In the genomic region with DNA sequence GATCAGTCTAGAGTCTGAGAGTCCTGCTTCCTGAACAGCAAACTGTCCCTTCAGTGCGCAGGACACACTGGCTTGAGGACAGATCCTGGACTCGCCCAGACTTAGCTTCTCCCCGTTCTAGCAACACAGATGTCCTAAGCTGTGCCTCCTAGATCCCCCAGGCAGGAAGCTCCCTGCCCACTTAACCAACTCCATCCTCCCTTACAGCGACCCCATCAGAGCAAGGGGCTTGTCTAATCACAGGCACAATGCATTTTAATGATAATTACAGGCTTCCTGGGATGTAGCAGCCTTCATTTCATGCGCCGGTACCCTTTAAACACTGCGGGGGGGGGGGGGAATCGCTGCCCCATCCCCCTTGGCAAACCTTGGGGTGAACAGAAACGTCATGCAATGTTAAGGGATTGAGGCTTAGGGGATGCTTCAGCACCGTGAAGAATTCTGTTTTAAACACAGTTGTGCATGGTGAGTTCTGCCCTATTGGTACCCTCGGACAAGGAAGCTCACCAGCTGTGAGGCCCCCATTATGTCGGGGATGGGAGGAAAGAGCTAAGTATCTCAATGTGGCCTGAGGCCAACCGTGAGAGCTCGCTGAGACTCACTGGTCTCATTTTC, we compare ENCODE assay signal across 16 mouse cellular contexts.
DNase-seq lines count a peak whose midpoint lies in the region; ATAC-seq and TF ChIP-seq lines count a peak whose summit lies in the region.
"Had no signal": no experiment of that assay in that cellular context is flagged by ENCODE, and none has a peak within 500 bp of the region (broad histone marks: within the 10 kb centered on the region; RNA-seq: fewer than 3 reads in every experiment).

No protein-coding gene starts in this region.

- no peaks in the 10 kb centered on the region for H3K36me3 ChIP-seq in forebrain, embryonic 10.5 days (replicated peaks)
- no peaks in the 10 kb centered on the region for H3K36me3 ChIP-seq in forebrain, postnatal 0 days (ENCODE audit: insufficient read depth)
- no peaks in the 10 kb centered on the region for H3K36me3 ChIP-seq in midbrain, embryonic 10.5 days
- H3K36me3 ChIP-seq: limb, embryonic 12.5 days; liver, embryonic 15.5 days had no signal

- peaks cover 24% of the 10 kb centered on the region for H3K4me1 ChIP-seq in forebrain, embryonic 10.5 days
- no peaks in the 10 kb centered on the region; the same call in 1 of the 2 replicates for H3K4me1 ChIP-seq in forebrain, postnatal 0 days (ENCODE audit: insufficient read depth)
- peaks cover 44% of the 10 kb centered on the region for H3K4me1 ChIP-seq in midbrain, embryonic 10.5 days
- H3K4me1 ChIP-seq: limb, embryonic 12.5 days; liver, embryonic 15.5 days had no signal

- no peaks in the 10 kb centered on the region for H3K9me3 ChIP-seq in forebrain, embryonic 10.5 days
- no peaks in the 10 kb centered on the region for H3K9me3 ChIP-seq in forebrain, postnatal 0 days (ENCODE audit: low read length)
- no peaks in the 10 kb centered on the region for H3K9me3 ChIP-seq in midbrain, embryonic 10.5 days (replicated peaks)
- H3K9me3 ChIP-seq: limb, embryonic 12.5 days; liver, embryonic 15.5 days had no signal

- H3K9ac ChIP-seq in forebrain, postnatal 0 days: no peak overlapping the region
- H3K9ac ChIP-seq: limb, embryonic 12.5 days; liver, embryonic 15.5 days had no signal

- 14% methylated on average over 14 of the region's 14 CpGs for WGBS in forebrain, embryonic 10.5 days
- WGBS in forebrain, postnatal 0 days: 8% methylated on average over 14 of the region's 14 CpGs
- WGBS in midbrain, embryonic 10.5 days: 17% methylated on average over 14 of the region's 14 CpGs

- peak overlapping the region; percentile 33; the same call in 1 of the 2 replicates for H3K27ac ChIP-seq in forebrain, embryonic 10.5 days
- H3K27ac ChIP-seq in forebrain, postnatal 0 days (ENCODE audit: low read depth, low read length): no peak overlapping the region
- peak overlapping the region; percentile 57 for H3K27ac ChIP-seq in midbrain, embryonic 10.5 days (replicated peaks)
- H3K27ac ChIP-seq: heart, adult 2 months; limb, embryonic 12.5 days; liver, embryonic 15.5 days had no signal

- ATAC-seq in forebrain, postnatal 0 days: peak; percentile 67
- ATAC-seq: Patski had no signal

- peaks cover 12% of the 10 kb centered on the region; the same call in 1 of the 2 replicates for H3K27me3 ChIP-seq in forebrain, embryonic 10.5 days (ENCODE audit: poor library complexity, severe bottlenecking)
- H3K27me3 ChIP-seq in forebrain, postnatal 0 days (ENCODE audit: insufficient read depth, low read length): no peaks in the 10 kb centered on the region
- H3K27me3 ChIP-seq in midbrain, embryonic 10.5 days (ENCODE audit: low read depth, poor library complexity, severe bottlenecking): peaks cover 44% of the 10 kb centered on the region
- H3K27me3 ChIP-seq: CH12.LX; liver, embryonic 15.5 days; Patski had no signal

- H3K4me2 ChIP-seq in forebrain, postnatal 0 days (ENCODE audit: low read depth): no peak overlapping the region
- H3K4me2 ChIP-seq: limb, embryonic 12.5 days; liver, embryonic 15.5 days had no signal

- no peak overlapping the region for H3K4me3 ChIP-seq in forebrain, embryonic 10.5 days
- no peak overlapping the region for H3K4me3 ChIP-seq in forebrain, postnatal 0 days (ENCODE audit: low read depth, low read length)
- H3K4me3 ChIP-seq in midbrain, embryonic 10.5 days: peak overlapping the region; percentile 26
- H3K4me3 ChIP-seq: heart, adult 2 months; limb, embryonic 12.5 days; liver, embryonic 15.5 days had no signal

- no peak for DNase-seq in forebrain, embryonic 10.5 days (ENCODE audit: extremely low spot score, low spot score)
- no peak for DNase-seq in forebrain, postnatal 0 days
- DNase-seq in midbrain, embryonic 10.5 days (ENCODE audit: low spot score): peak; percentile 49
- peak; percentile 30 for DNase-seq in retina, embryonic 14.5 days (ENCODE audit: low spot score)
- no peak for DNase-seq in right cerebral cortex, postnatal 36 days (ENCODE audit: low spot score in 2 of 2)
- no peak for DNase-seq in layer of hippocampus, adult 18-20 months (ENCODE audit: low spot score in 2 of 2)
- no peak for DNase-seq in heart, adult 11 months
- DNase-seq: cerebellum, adult 2 months; heart, adult 2 months; kidney, adult 2 months; lung, postnatal 14 days; thymus, postnatal 14 days had no signal

- no peak for TF ChIP-seq CTCF in forebrain, postnatal 0 days (IDR thresholded peaks at IDR 0.05; ENCODE audit: low read depth)

Comparison
In these comparisons a context has a peak if more than half of its experiments do, and no peak if none do; other contexts are left out.
1. DNase-seq: peak in midbrain, embryonic 10.5 days (single experiment) and retina, embryonic 14.5 days (single experiment); none in forebrain, embryonic 10.5 days (single experiment), forebrain, postnatal 0 days (single experiment), right cerebral cortex, postnatal 36 days (0 of 2), layer of hippocampus, adult 18-20 months (0 of 2) and heart, adult 11 months (single experiment).